10 mouse cellular contexts compared by ENCODE assay signal in genomic region chr5:107039340-107039739, GRCm38 (mm10).
"Had no signal": no experiment of that assay in that cellular context is flagged by ENCODE, and none has a peak within 500 bp of the region (broad histone marks: within the 10 kb centered on the region; RNA-seq: fewer than 3 reads in every experiment).

No protein-coding gene starts in this region.

- H3K27me3 ChIP-seq: kidney, embryonic 15.5 days; limb, embryonic 13.5 days; midbrain, embryonic 13.5 days; neural tube, embryonic 15.5 days had no signal

- H3K4me2 ChIP-seq: kidney, embryonic 15.5 days; limb, embryonic 13.5 days; midbrain, embryonic 13.5 days; neural tube, embryonic 15.5 days had no signal

- H3K4me3 ChIP-seq: kidney, embryonic 15.5 days; limb, embryonic 13.5 days; midbrain, embryonic 13.5 days; myocyte; neural tube, embryonic 15.5 days had no signal

- H3K9me3 ChIP-seq: kidney, embryonic 15.5 days; limb, embryonic 13.5 days; midbrain, embryonic 13.5 days had no signal

- DNase-seq: kidney, postnatal 14 days; left cerebral cortex, postnatal 4 days; lung, adult 18-20 months; right cerebral cortex, postnatal 25 days; thymus, postnatal 4 days had no signal

- ATAC-seq: midbrain, embryonic 13.5 days had no signal

- H3K9ac ChIP-seq: kidney, embryonic 15.5 days; limb, embryonic 13.5 days; midbrain, embryonic 13.5 days; neural tube, embryonic 15.5 days had no signal

- H3K36me3 ChIP-seq: kidney, embryonic 15.5 days; limb, embryonic 13.5 days; midbrain, embryonic 13.5 days; neural tube, embryonic 15.5 days had no signal

- H3K4me1 ChIP-seq: midbrain, embryonic 13.5 days had no signal

- H3K27ac ChIP-seq: kidney, embryonic 15.5 days; limb, embryonic 13.5 days; midbrain, embryonic 13.5 days; neural tube, embryonic 15.5 days had no signal
